Mouse (Mus musculus) spleen, adult 2 months (tissue): Measurements from ENCODE around the gene Slc31a1. TPM values are rescaled to one million over a fixed set of nuclear protein-coding genes. Genes with fewer than 3 reads are reported as not detected.

ENCODE experiments used
- DNase-seq, 2 experiments: peaks; one replicate each; pipeline versions ENCODE4 v3.0.0 to v3.0.0-alpha.2; 2012 to 2021; ENCODE audit warnings: low spot score in 2 of 2, low read depth in 1 of 2
- H3K27ac ChIP-seq: fragments of 200-500 bp; 2 replicates; pipeline ENCODE4 v1.5.1; 2012; ENCODE audit warnings: low read length, inconsistent platforms; ENCODE audit not compliant: insufficient read depth
- H3K27me3 ChIP-seq: fragments of 200-500 bp; 2 replicates; pipeline ENCODE4 v1.6.1; 2012; ENCODE audit warnings: mild to moderate bottlenecking, moderate library complexity, low read length, inconsistent platforms; ENCODE audit not compliant: control insufficient read depth, insufficient read depth
- H3K36me3 ChIP-seq: fragments of 200-500 bp; 2 replicates; pipeline ENCODE4 v1.6.1; 2012; ENCODE audit warnings: mild to moderate bottlenecking, low read length, inconsistent platforms; ENCODE audit not compliant: control insufficient read depth, insufficient read depth
- H3K4me1 ChIP-seq: fragments of 200-500 bp; 2 replicates; pipeline ENCODE4 v1.6.1; 2011; ENCODE audit warnings: inconsistent platforms; ENCODE audit not compliant: control insufficient read depth, insufficient read depth, insufficient read length
- H3K4me3 ChIP-seq: fragments of 200-500 bp; 2 replicates; pipeline ENCODE4 v1.5.1; 2011; ENCODE audit warnings: mild to moderate bottlenecking, inconsistent platforms; ENCODE audit not compliant: insufficient read depth, insufficient read length; ENCODE audit errors: extremely low read depth
- CTCF ChIP-seq: fragments of 200-500 bp; IDR thresholded peaks from 2 replicates; pipeline ENCODE4 v1.5.1; 2011; ENCODE audit warnings: mild to moderate bottlenecking, inconsistent platforms; ENCODE audit not compliant: insufficient read depth, insufficient read length, insufficient replicate concordance; ENCODE audit errors: extremely low read depth
- POLR2A ChIP-seq: fragments of 200-500 bp; IDR thresholded peaks from 2 replicates; pipeline ENCODE4 v1.6.1; 2011; ENCODE audit warnings: low read depth, low read length, inconsistent platforms
- WGBS: fragments of 180-500 bp; shearing (Covaris S2); methylation state at CpG from one replicate; pipeline ENCODE4 v1.1.7; 2018; 5-methylcytosine and 5-hydroxymethylcytosine counted together
- polyA plus RNA-seq: library from polyadenylated mRNA; depleted of rRNA; stranded (reverse); fragments of >200 nt; gene quantifications from 2 replicates; pipeline ENCODE4 v1.2.3, GENCODE M21; 2012; rRNA removed

The Slc31a1 gene
- polyA plus RNA-seq, 1 experiment, result 5.4 TPM

- no peak for TF ChIP-seq POLR2A
- no peak for TF ChIP-seq CTCF
- 80% methylated on average over 7 of the region's 7 CpGs for WGBS
- Histone ChIP-seq H3K27ac (no peak overlapping the region), H3K36me3 (no peaks in the 10 kb centered on the region), H3K4me1 (no peaks in the 10 kb centered on the region), H3K4me3 (no peak overlapping the region), H3K27me3 (no peaks in the 10 kb centered on the region)
- no peak for DNase-seq
These were observed 73.7 kb downstream of the Slc31a1 start for GRCm38 (mm10) chr4:62433939-62434870.

GRCm38 (mm10) chr4:62435081-62435480 lies 74.6 kb downstream of the Slc31a1 start, which contains the start of gene Rnf183:
TSS of gene Rnf183 (minus strand) at chr4:62435252.
- Histone ChIP-seq H3K4me3 (no peak within 1 kb of the TSS), H3K27ac (no peak within 1 kb of the TSS), H3K36me3 (no peaks in the 10 kb centered on the region), H3K4me1 (no peaks in the 10 kb centered on the region), H3K27me3 (no peaks in the 10 kb centered on the region)
- TF ChIP-seq CTCF, result no peak
- TF ChIP-seq POLR2A, result no peak
- DNase-seq, result no peak
- 92% methylated on average over 6 of the region's 6 CpGs for WGBS

- WGBS, result 80% methylated on average over 3 of the region's 3 CpGs
- H3K4me3 ChIP-seq, result no peak overlapping the region
- no peaks in the 10 kb centered on the region for H3K36me3 ChIP-seq
- H3K27me3 ChIP-seq, result no peaks in the 10 kb centered on the region
- TF ChIP-seq POLR2A, result no peak
- no peak for TF ChIP-seq CTCF
- no peaks in the 10 kb centered on the region for H3K4me1 ChIP-seq
- H3K27ac ChIP-seq, result no peak overlapping the region
- no peak for DNase-seq
These were observed 76.8 kb downstream of the Slc31a1 start for GRCm38 (mm10) chr4:62437256-62437778.

GRCm38 (mm10) chr4:62437871-62438270 lies 77.3 kb downstream of the Slc31a1 start:
- WGBS, result 92% methylated on average over 7 of the region's 7 CpGs
- H3K4me3 ChIP-seq, result no peak overlapping the region
- H3K36me3 ChIP-seq, result no peaks in the 10 kb centered on the region
- H3K4me1 ChIP-seq, result no peaks in the 10 kb centered on the region
- no peak for TF ChIP-seq POLR2A
- TF ChIP-seq CTCF, result no peak
- no peak for DNase-seq
- no peaks in the 10 kb centered on the region for H3K27me3 ChIP-seq
- no peak overlapping the region for H3K27ac ChIP-seq

- H3K4me3 ChIP-seq, result no peak overlapping the region
- no peaks in the 10 kb centered on the region for H3K4me1 ChIP-seq
- no peaks in the 10 kb centered on the region for H3K27me3 ChIP-seq
- DNase-seq, result no peak
- WGBS, result 50% methylated on average over 4 of the region's 4 CpGs
- TF ChIP-seq POLR2A, result no peak
- TF ChIP-seq CTCF, result no peak
- no peak overlapping the region for H3K27ac ChIP-seq
- no peaks in the 10 kb centered on the region for H3K36me3 ChIP-seq
These were observed 79.3 kb downstream of the Slc31a1 start for GRCm38 (mm10) chr4:62439793-62440192.

- TF ChIP-seq CTCF (no peak), POLR2A (no peak)
- H3K4me1 ChIP-seq, result no peaks in the 10 kb centered on the region
- WGBS, result 81% methylated on average over 4 of the region's 4 CpGs
- no peak overlapping the region for H3K4me3 ChIP-seq
- no peaks in the 10 kb centered on the region for H3K36me3 ChIP-seq
- H3K27ac ChIP-seq, result no peak overlapping the region
- DNase-seq, result no peak
- no peaks in the 10 kb centered on the region for H3K27me3 ChIP-seq
These were observed 80.0 kb downstream of the Slc31a1 start for GRCm38 (mm10) chr4:62440544-62440943.

- 84% methylated on average over 4 of the region's 4 CpGs for WGBS
- Histone ChIP-seq H3K4me3 (no peak overlapping the region), H3K27ac (no peak overlapping the region), H3K4me1 (no peaks in the 10 kb centered on the region), H3K27me3 (no peaks in the 10 kb centered on the region), H3K36me3 (no peaks in the 10 kb centered on the region)
- TF ChIP-seq POLR2A (no peak), CTCF (no peak)
- no peak for DNase-seq
These were observed 80.5 kb downstream of the Slc31a1 start for GRCm38 (mm10) chr4:62440986-62441385.

Other genes starting within 250 kb of the Slc31a1 start
- gene Mup21, start 209.9 kb upstream of the Slc31a1 start, polyA plus RNA-seq, result not detected in 2 replicates
- gene Zfp37, start 129.7 kb upstream of the Slc31a1 start, polyA plus RNA-seq, result 0.07 and 0.11 TPM in 2 replicates
- gene Slc31a2, start 98.2 kb upstream of the Slc31a1 start, polyA plus RNA-seq, result 12.4 and 14.0 TPM in 2 replicates
- 32.2 TPM in 2 replicates for gene Fkbp15, start 179 bp upstream of the Slc31a1 start, polyA plus RNA-seq
- 14.1 and 14.7 TPM in 2 replicates for gene Cdc26, start 47.9 kb downstream of the Slc31a1 start, polyA plus RNA-seq
- 9.4 and 9.6 TPM in 2 replicates for gene Prpf4, start 48.1 kb downstream of the Slc31a1 start, polyA plus RNA-seq
- not detected in 2 replicates for gene Rnf183, start 74.5 kb downstream of the Slc31a1 start, polyA plus RNA-seq
- gene Wdr31, start 110.2 kb downstream of the Slc31a1 start, polyA plus RNA-seq, result 0.26 and 0.51 TPM in 2 replicates
- 2.1 and 3.2 TPM in 2 replicates for gene Bspry, start 119.3 kb downstream of the Slc31a1 start, polyA plus RNA-seq
- gene Hdhd3, start 142.7 kb downstream of the Slc31a1 start, polyA plus RNA-seq, result 1.9 and 2.3 TPM in 2 replicates
- gene Alad, start 159.2 kb downstream of the Slc31a1 start, polyA plus RNA-seq, result 128 and 180 TPM in 2 replicates
- gene Pole3, start 164.3 kb downstream of the Slc31a1 start, polyA plus RNA-seq, result 6.1 and 8.4 TPM in 2 replicates
- 0.11 TPM in 1 of 2 replicates, not detected in the other for gene 4933430I17Rik, start 164.6 kb downstream of the Slc31a1 start, polyA plus RNA-seq
- gene Rgs3, start 199.1 kb downstream of the Slc31a1 start, polyA plus RNA-seq, result 51.7 and 57.5 TPM in 2 replicates